Mouse (Mus musculus): Measurements from ENCODE around the gene Ppm1f.

- TF ChIP-seq GATA1 (IDR thresholded peaks at IDR 0.05; ENCODE audit: borderline replicate concordance, low read length) (no peak), FLI1 (IDR thresholded peaks at IDR 0.05; ENCODE audit: low read length) (no peak)
Measured at GRCm38 (mm10) chr16:16903188-16903587, 6.9 kb downstream of the Ppm1f start.
